Mouse (Mus musculus): ENCODE measurements at regions not wholly inside any gene's neighbourhood (a gene's known extent, or its start where the extent isn't known, plus 50 kb on each side); places are given as distances from the start of the nearest gene placed in this dataset.

- TF ChIP-seq PAX5 (IDR thresholded peaks at IDR 0.05; ENCODE audit: low read length) (no peak), POLR2A (IDR thresholded peaks at IDR 0.05; ENCODE audit: low read depth, low read length) (no peak)
Observed at GRCm38 (mm10) chr5:148616426-148616825, 63.8 kb upstream of the Ubl3 start.

Data from CH12.LX (cell line).